Mouse (Mus musculus) E14TG2a.4 (cell line): ENCODE results near the gene Pde4dip.

Source experiments
- H3K27me3 ChIP-seq: 2 replicates; pipeline ENCODE4 v1.6.1; 2014; ENCODE audit warnings: low read length, control low read depth; ENCODE audit not compliant: insufficient read depth
- H3K36me3 ChIP-seq: 2 replicates; pipeline ENCODE4 v1.6.1; 2014; ENCODE audit warnings: low read length, control low read depth; ENCODE audit not compliant: insufficient read depth
- H3K4me1 ChIP-seq: replicated peaks from 2 replicates; pipeline ENCODE4 v1.6.1; 2014; ENCODE audit warnings: low read depth, low read length, control low read depth
- H3K4me3 ChIP-seq: replicated peaks from 2 replicates; pipeline ENCODE4 v1.5.1; 2014; ENCODE audit warnings: mild to moderate bottlenecking, low read length
- H3K9me3 ChIP-seq: 2 replicates; pipeline ENCODE4 v1.6.1; 2014; ENCODE audit warnings: low read length, control low read depth
- CTCF ChIP-seq: conservative IDR thresholded peaks from 2 replicates; pipeline ENCODE4 v1.5.1; 2014; ENCODE audit warnings: low read length
- NANOG ChIP-seq: IDR thresholded peaks from 2 replicates; pipeline ENCODE4 v1.6.1; 2014; ENCODE audit warnings: borderline replicate concordance, low read length, mixed read lengths
- POU5F1 ChIP-seq: IDR thresholded peaks from 2 replicates; pipeline ENCODE4 v1.6.1; 2014; ENCODE audit warnings: low read length, borderline replicate concordance

The Pde4dip gene

GRCm38 (mm10) chr3:97651604-97652003, 236.9 kb downstream of the Pde4dip start:
- no peaks in the 10 kb centered on the region for H3K9me3 ChIP-seq
- no peak for TF ChIP-seq CTCF
- TF ChIP-seq POU5F1, result no peak
- no peak for TF ChIP-seq NANOG
- no peak overlapping the region for H3K4me3 ChIP-seq
- no peaks in the 10 kb centered on the region for H3K4me1 ChIP-seq
- no peaks in the 10 kb centered on the region for H3K27me3 ChIP-seq
- H3K36me3 ChIP-seq, result no peaks in the 10 kb centered on the region

GRCm38 (mm10) chr3:97649469-97649868, 239.0 kb downstream of the Pde4dip start:
- no peaks in the 10 kb centered on the region for H3K4me1 ChIP-seq
- no peak overlapping the region for H3K4me3 ChIP-seq
- H3K27me3 ChIP-seq, result no peaks in the 10 kb centered on the region
- TF ChIP-seq POU5F1 (no peak), NANOG (no peak), CTCF (no peak)
- H3K9me3 ChIP-seq, result no peaks in the 10 kb centered on the region
- no peaks in the 10 kb centered on the region for H3K36me3 ChIP-seq

- Histone ChIP-seq H3K4me3 (no peak overlapping the region), H3K27me3 (no peaks in the 10 kb centered on the region), H3K9me3 (no peaks in the 10 kb centered on the region), H3K4me1 (no peaks in the 10 kb centered on the region), H3K36me3 (no peaks in the 10 kb centered on the region)
- TF ChIP-seq POU5F1, result no peak
- TF ChIP-seq NANOG, result no peak
- TF ChIP-seq CTCF, result no peak
These were observed 239.5 kb downstream of the Pde4dip start for GRCm38 (mm10) chr3:97649022-97649421.

GRCm38 (mm10) chr3:97648518-97648917, 240.0 kb downstream of the Pde4dip start:
- Histone ChIP-seq H3K4me1 (no peaks in the 10 kb centered on the region), H3K4me3 (no peak overlapping the region), H3K36me3 (no peaks in the 10 kb centered on the region), H3K27me3 (no peaks in the 10 kb centered on the region), H3K9me3 (no peaks in the 10 kb centered on the region)
- TF ChIP-seq POU5F1 (no peak), CTCF (no peak), NANOG (no peak)

GRCm38 (mm10) chr3:97642001-97642400, 246.5 kb downstream of the Pde4dip start:
- Histone ChIP-seq H3K4me3 (no peak overlapping the region), H3K27me3 (no peaks in the 10 kb centered on the region), H3K36me3 (no peaks in the 10 kb centered on the region), H3K4me1 (no peaks in the 10 kb centered on the region), H3K9me3 (no peaks in the 10 kb centered on the region)
- TF ChIP-seq NANOG (no peak), POU5F1 (no peak)

GRCm38 (mm10) chr3:97641396-97641795, 247.1 kb downstream of the Pde4dip start:
- TF ChIP-seq NANOG (no peak), CTCF (no peak), POU5F1 (no peak)
- Histone ChIP-seq H3K9me3 (no peaks in the 10 kb centered on the region), H3K36me3 (no peaks in the 10 kb centered on the region), H3K4me1 (no peaks in the 10 kb centered on the region), H3K4me3 (no peak overlapping the region), H3K27me3 (no peaks in the 10 kb centered on the region)
